Mouse (Mus musculus): Measurements from ENCODE around the gene Ubxn10.

DNA sequence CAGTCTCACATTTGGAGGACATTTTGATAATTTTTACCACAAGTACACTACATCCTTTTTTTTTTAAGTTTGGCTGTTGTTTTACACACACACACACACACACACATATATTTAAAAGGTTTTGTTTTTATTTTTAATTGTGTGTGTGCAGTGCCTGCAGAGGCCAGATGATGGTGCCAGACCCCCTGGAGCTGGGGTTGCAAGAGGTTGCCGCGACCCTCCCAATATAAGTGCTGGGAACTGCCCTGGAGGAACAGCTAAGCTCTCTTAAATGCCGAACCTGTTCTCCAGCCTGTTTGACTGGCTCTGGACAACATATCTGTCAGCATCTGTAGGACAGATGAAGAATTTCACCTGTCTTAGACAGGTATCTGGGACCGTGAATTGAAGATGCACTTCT is 32.8 kb downstream of the Ubxn10 start:
- TF ChIP-seq CTCF (IDR thresholded peaks at IDR 0.05; ENCODE audit: low read depth, low read length) (peak; percentile 51), POLR2A (IDR thresholded peaks at IDR 0.05; ENCODE audit: insufficient read depth, low read length) (no peak)

All from ES-Bruce4 (cell line).